Mouse (Mus musculus): ENCODE measurements around the gene Anapc16. TPM values are rescaled to one million over a fixed set of nuclear protein-coding genes. Genes with fewer than 3 reads are reported as not detected.

Gene Anapc16
- polyA plus RNA-seq, 1 experiment = 61.1 TPM

- WGBS = 45% methylated on average over 6 of the region's 6 CpGs
- peaks cover 12% of the 10 kb centered on the region for H3K4me1 ChIP-seq (ENCODE audit: control insufficient read depth, insufficient read depth, low read length)
- H3K4me3 ChIP-seq (replicated peaks; ENCODE audit: extremely low read depth, low read depth, low read length) = no peak overlapping the region
- peak; percentile 26; the same call in 1 of the 2 replicates for TF ChIP-seq POLR2A (IDR thresholded peaks at IDR 0.05; ENCODE audit: borderline replicate concordance, extremely low read depth, low read depth, low read length)
- no peak for TF ChIP-seq CTCF (IDR thresholded peaks at IDR 0.05; ENCODE audit: insufficient read depth, low read length)
- no peak for DNase-seq
Measured at GRCm38 (mm10) chr10:59948363-59949254, 54.3 kb downstream of the Anapc16 start.

GRCm38 (mm10) chr10:59947296-59948073 is 55.5 kb downstream of the Anapc16 start:
- no peak for DNase-seq
- WGBS = 46% methylated on average over 7 of the region's 7 CpGs
- no peak for TF ChIP-seq POLR2A (IDR thresholded peaks at IDR 0.05; ENCODE audit: borderline replicate concordance, extremely low read depth, low read depth, low read length)
- no peak for TF ChIP-seq CTCF (IDR thresholded peaks at IDR 0.05; ENCODE audit: insufficient read depth, low read length)
- Histone ChIP-seq H3K4me3 (replicated peaks; ENCODE audit: extremely low read depth, low read depth, low read length) (no peak overlapping the region), H3K4me1 (ENCODE audit: control insufficient read depth, insufficient read depth, low read length) (peaks cover 16% of the 10 kb centered on the region)

GRCm38 (mm10) chr10:59946362-59946761 is 56.6 kb downstream of the Anapc16 start:
- TF ChIP-seq CTCF (IDR thresholded peaks at IDR 0.05; ENCODE audit: insufficient read depth, low read length) = no peak
- TF ChIP-seq POLR2A (IDR thresholded peaks at IDR 0.05; ENCODE audit: borderline replicate concordance, extremely low read depth, low read depth, low read length) = no peak
- H3K4me1 ChIP-seq (ENCODE audit: control insufficient read depth, insufficient read depth, low read length) = peaks cover 16% of the 10 kb centered on the region
- 95% methylated on average over 5 of the region's 5 CpGs for WGBS

GRCm38 (mm10) chr10:59945416-59945815 is 57.5 kb downstream of the Anapc16 start:
- TF ChIP-seq POLR2A (IDR thresholded peaks at IDR 0.05; ENCODE audit: borderline replicate concordance, extremely low read depth, low read depth, low read length) (no peak), CTCF (IDR thresholded peaks at IDR 0.05; ENCODE audit: insufficient read depth, low read length) (no peak)
- 90% methylated on average over 3 of the region's 3 CpGs for WGBS
- Histone ChIP-seq H3K4me3 (replicated peaks; ENCODE audit: extremely low read depth, low read depth, low read length) (no peak overlapping the region), H3K4me1 (ENCODE audit: control insufficient read depth, insufficient read depth, low read length) (peaks cover 16% of the 10 kb centered on the region)
- DNase-seq = no peak

More at GRCm38 (mm10) chr10:59946362-59946761, 56.6 kb downstream of the Anapc16 start:
- no peak overlapping the region for H3K4me3 ChIP-seq (replicated peaks; ENCODE audit: extremely low read depth, low read depth, low read length)
- DNase-seq = no peak

- peak; percentile 82 for DNase-seq
- TF ChIP-seq CTCF (IDR thresholded peaks at IDR 0.05; ENCODE audit: insufficient read depth, low read length) (no peak), POLR2A (IDR thresholded peaks at IDR 0.05; ENCODE audit: borderline replicate concordance, extremely low read depth, low read depth, low read length) (0 out of 2 replicates have a peak, but pooled peaks have one; percentile 6)
- Histone ChIP-seq H3K4me3 (replicated peaks; ENCODE audit: extremely low read depth, low read depth, low read length) (no peak overlapping the region), H3K4me1 (ENCODE audit: control insufficient read depth, insufficient read depth, low read length) (peaks cover 12% of the 10 kb centered on the region)
- WGBS = 32% methylated on average over 13 of the region's 13 CpGs
Measured at GRCm38 (mm10) chr10:59943421-59943989, 59.4 kb downstream of the Anapc16 start.

GRCm38 (mm10) chr10:59942847-59943420 is 60.0 kb downstream of the Anapc16 start:
- TF ChIP-seq POLR2A (IDR thresholded peaks at IDR 0.05; ENCODE audit: borderline replicate concordance, extremely low read depth, low read depth, low read length) (no peak), CTCF (IDR thresholded peaks at IDR 0.05; ENCODE audit: insufficient read depth, low read length) (no peak)
- Histone ChIP-seq H3K4me3 (replicated peaks; ENCODE audit: extremely low read depth, low read depth, low read length) (peak overlapping the region; percentile 8), H3K4me1 (ENCODE audit: control insufficient read depth, insufficient read depth, low read length) (peaks cover 12% of the 10 kb centered on the region)
- WGBS = 4% methylated on average over 16 of the region's 16 CpGs
- peak; percentile 70 for DNase-seq

- TF ChIP-seq POLR2A (IDR thresholded peaks at IDR 0.05; ENCODE audit: borderline replicate concordance, extremely low read depth, low read depth, low read length) = no peak
- no peak for TF ChIP-seq CTCF (IDR thresholded peaks at IDR 0.05; ENCODE audit: insufficient read depth, low read length)
- no peak for DNase-seq
- Histone ChIP-seq H3K4me1 (ENCODE audit: control insufficient read depth, insufficient read depth, low read length) (peaks cover 10% of the 10 kb centered on the region), H3K4me3 (replicated peaks; ENCODE audit: extremely low read depth, low read depth, low read length) (peak overlapping the region; percentile 8)
- 47% methylated on average over 21 of the region's 21 CpGs for WGBS
Measured at GRCm38 (mm10) chr10:59942281-59942846, 60.6 kb downstream of the Anapc16 start.

GRCm38 (mm10) chr10:59939081-59939480 is 63.9 kb downstream of the Anapc16 start:
- no peak overlapping the region for H3K4me3 ChIP-seq (replicated peaks; ENCODE audit: extremely low read depth, low read depth, low read length)
- no peak for TF ChIP-seq CTCF (IDR thresholded peaks at IDR 0.05; ENCODE audit: insufficient read depth, low read length)
- no peak for TF ChIP-seq POLR2A (IDR thresholded peaks at IDR 0.05; ENCODE audit: borderline replicate concordance, extremely low read depth, low read depth, low read length)
- peaks cover 10% of the 10 kb centered on the region; the same call in 1 of the 2 replicates for H3K4me1 ChIP-seq (ENCODE audit: control insufficient read depth, insufficient read depth, low read length)
- DNase-seq = no peak
- 57% methylated on average over 1 of the region's 1 CpGs for WGBS

Measured in lung, adult 2 months (tissue).